Mouse (Mus musculus) cortical plate, adult 2 months (tissue): ENCODE measurements around the gene Elmsan1.

Source experiments
- CTCF ChIP-seq: fragments of 200-500 bp; IDR thresholded peaks from 2 replicates; pipeline ENCODE4 v1.5.1; 2011; ENCODE audit warnings: mild to moderate bottlenecking, control low read depth, low read length; ENCODE audit not compliant: insufficient read depth; ENCODE audit errors: extremely low read depth
- POLR2A ChIP-seq: fragments of 200-500 bp; IDR thresholded peaks from 2 replicates; pipeline ENCODE4 v1.6.1; 2011; ENCODE audit warnings: mild to moderate bottlenecking, low read length, control low read depth; ENCODE audit not compliant: insufficient read depth; ENCODE audit errors: extremely low read depth

- TF ChIP-seq CTCF (no peak), POLR2A (no peak)
Measured at GRCm38 (mm10) chr12:84158156-84158555, 60.5 kb downstream of the Elmsan1 start.
